In genomic region chr7:110432301-110432700, GRCm38 (mm10) we compare ENCODE assay signal across 8 mouse cellular contexts.
A peak's percentile ranks its signal among the peaks of the same experiment; 100 is the strongest.
DNase-seq lines count a peak whose midpoint lies in the region; ATAC-seq and TF ChIP-seq lines count a peak whose summit lies in the region.

No protein-coding gene starts in this region.

- no peaks in the 10 kb centered on the region for H3K79me2 ChIP-seq in liver, adult 2 months (ENCODE audit: control insufficient read depth, insufficient read depth, low read length)

- no peaks in the 10 kb centered on the region for H3K4me1 ChIP-seq in liver, adult 2 months (ENCODE audit: control insufficient read depth, insufficient read depth, low read length)
- no peaks in the 10 kb centered on the region for H3K4me1 ChIP-seq in liver, embryonic 11.5 days (replicated peaks; ENCODE audit: control insufficient read depth, insufficient read depth, low read length)

- H3K27me3 ChIP-seq in liver, adult 2 months (ENCODE audit: control insufficient read depth, insufficient read depth, low read length), result no peaks in the 10 kb centered on the region
- H3K27me3 ChIP-seq in liver, embryonic 11.5 days (replicated peaks; ENCODE audit: control insufficient read depth, insufficient read depth, low read length), result no peaks in the 10 kb centered on the region

- peak; percentile 30 for TF ChIP-seq CTCF in liver, adult 2 months (IDR thresholded peaks at IDR 0.05; ENCODE audit: low read depth, low read length)

- peak; percentile 39 for DNase-seq in liver, adult 2 months (ENCODE audit: extremely low read depth, low read depth, low spot score)
- DNase-seq in liver, embryonic 11.5 days (ENCODE audit: low spot score), result no peak
- DNase-seq in R1 (ENCODE audit: low read depth, low spot score), result peak; percentile 71
- DNase-seq in cerebellum, postnatal 10 days, result peak; percentile 72
- DNase-seq in layer of hippocampus, postnatal 25 days (ENCODE audit: extremely low spot score in 1 of 2, low spot score in 1 of 2), result peak; percentile 9 to 53
- DNase-seq in thymus, postnatal 0 days (ENCODE audit: low spot score), result peak; percentile 77

- 21% methylated on average over 4 of the region's 4 CpGs for WGBS in liver, adult 2 months
- 20% methylated on average over 4 of the region's 4 CpGs for WGBS in liver, embryonic 11.5 days

- peaks cover 7% of the 10 kb centered on the region for H3K36me3 ChIP-seq in liver, adult 2 months (ENCODE audit: control insufficient read depth, insufficient read depth, low read length)
- no peaks in the 10 kb centered on the region for H3K36me3 ChIP-seq in liver, embryonic 11.5 days (ENCODE audit: control insufficient read depth, insufficient read depth, low read length)

- no peak overlapping the region for H3K27ac ChIP-seq in liver, adult 2 months (replicated peaks; ENCODE audit: insufficient read depth, low read depth, low read length)
- no peak overlapping the region for H3K27ac ChIP-seq in liver, embryonic 11.5 days (ENCODE audit: low read depth, low read length)

- no peaks in the 10 kb centered on the region for H3K9me3 ChIP-seq in liver, embryonic 11.5 days (ENCODE audit: control insufficient read depth, low read length)

- H3K4me3 ChIP-seq in liver, adult 2 months (ENCODE audit: insufficient read depth, low read depth, low read length), result no peak overlapping the region
- no peak overlapping the region for H3K4me3 ChIP-seq in liver, embryonic 11.5 days (ENCODE audit: low read depth, low read length)

- H3K9ac ChIP-seq in liver, adult 2 months (ENCODE audit: low read depth, low read length), result no peak overlapping the region
- H3K9ac ChIP-seq in liver, embryonic 11.5 days (ENCODE audit: low read depth, low read length), result no peak overlapping the region

- ATAC-seq in liver, embryonic 11.5 days (replicated peaks; ENCODE audit: low FRiP score), result no peak
- peak; percentile 84 for ATAC-seq in granulocyte monocyte progenitor cell, adult 5-6 weeks (replicated peaks; ENCODE audit: poor library complexity, severe bottlenecking)
- ATAC-seq in megakaryocyte-erythroid progenitor cell, adult 5-6 weeks (replicated peaks; ENCODE audit: low FRiP score, low TSS enrichment, poor library complexity, severe bottlenecking), result peak; percentile 91

- H3K4me2 ChIP-seq in liver, embryonic 11.5 days, result no peak overlapping the region

- TF ChIP-seq POLR2A in liver, adult 2 months (IDR thresholded peaks at IDR 0.05; ENCODE audit: extremely low read depth, insufficient read depth, low read length), result no peak
